Mouse (Mus musculus) right cerebral cortex, adult 18-20 months (tissue): ENCODE results near the gene Gpr137b.
A peak's percentile ranks its signal among the peaks of the same experiment; 100 is the strongest.
"Not testable (repeated sequence)": the region's sequence is repeated elsewhere in the genome, so short reads cannot be mapped to it uniquely, and the experiment has no call there.

Source experiments
- DNase-seq: peaks from one replicate; pipeline ENCODE4 v3.0.0; 2022; ENCODE audit warnings: mixed read lengths

Gpr137b gene

DNA sequence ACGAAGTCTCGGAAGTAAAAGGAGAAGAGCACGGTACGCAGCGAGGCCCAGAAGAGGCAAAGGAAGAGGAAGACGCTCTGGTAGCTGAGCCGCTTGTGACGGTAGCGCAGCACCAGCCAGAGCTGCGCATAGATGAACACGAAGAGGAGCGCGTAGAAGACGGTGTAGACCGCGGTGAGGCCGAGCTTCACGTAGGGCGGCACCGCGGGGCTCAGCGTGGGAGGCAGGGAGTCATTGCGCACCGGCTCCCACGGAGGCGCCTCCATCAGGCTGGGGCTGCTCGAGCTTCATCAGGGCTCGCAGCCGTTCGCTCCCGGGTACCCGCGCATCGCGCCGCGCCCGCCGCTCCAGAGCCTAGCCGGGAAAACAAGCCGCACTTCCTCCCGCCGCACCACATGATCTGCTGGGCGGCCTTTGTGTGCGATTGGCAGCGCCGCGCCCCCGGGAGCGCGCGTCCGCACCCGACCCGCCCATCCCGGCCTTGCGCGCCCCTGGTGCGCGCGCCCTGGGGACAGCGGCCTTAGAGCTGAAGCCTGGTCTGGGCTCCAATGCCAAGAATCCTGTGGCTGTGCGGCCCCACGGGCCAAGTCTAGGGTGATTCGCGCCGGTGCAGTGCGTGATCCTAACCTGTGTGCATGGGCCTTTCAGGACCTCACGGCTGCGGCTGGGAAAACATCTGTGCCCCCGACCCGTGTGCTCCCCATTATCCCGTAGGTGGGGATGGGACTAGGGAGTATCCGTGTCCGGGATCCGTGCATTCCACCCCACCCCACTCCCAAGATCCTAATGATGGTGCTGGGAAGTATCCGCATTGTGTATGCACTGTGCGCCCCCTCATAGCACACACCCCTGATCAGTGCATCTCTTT, at the start of gene Gpr137b:
Gpr137b (minus strand) TSS at position 787 of the 868 bp plus-strand sequence.
- DNase-seq, result peak; percentile 57

DNA sequence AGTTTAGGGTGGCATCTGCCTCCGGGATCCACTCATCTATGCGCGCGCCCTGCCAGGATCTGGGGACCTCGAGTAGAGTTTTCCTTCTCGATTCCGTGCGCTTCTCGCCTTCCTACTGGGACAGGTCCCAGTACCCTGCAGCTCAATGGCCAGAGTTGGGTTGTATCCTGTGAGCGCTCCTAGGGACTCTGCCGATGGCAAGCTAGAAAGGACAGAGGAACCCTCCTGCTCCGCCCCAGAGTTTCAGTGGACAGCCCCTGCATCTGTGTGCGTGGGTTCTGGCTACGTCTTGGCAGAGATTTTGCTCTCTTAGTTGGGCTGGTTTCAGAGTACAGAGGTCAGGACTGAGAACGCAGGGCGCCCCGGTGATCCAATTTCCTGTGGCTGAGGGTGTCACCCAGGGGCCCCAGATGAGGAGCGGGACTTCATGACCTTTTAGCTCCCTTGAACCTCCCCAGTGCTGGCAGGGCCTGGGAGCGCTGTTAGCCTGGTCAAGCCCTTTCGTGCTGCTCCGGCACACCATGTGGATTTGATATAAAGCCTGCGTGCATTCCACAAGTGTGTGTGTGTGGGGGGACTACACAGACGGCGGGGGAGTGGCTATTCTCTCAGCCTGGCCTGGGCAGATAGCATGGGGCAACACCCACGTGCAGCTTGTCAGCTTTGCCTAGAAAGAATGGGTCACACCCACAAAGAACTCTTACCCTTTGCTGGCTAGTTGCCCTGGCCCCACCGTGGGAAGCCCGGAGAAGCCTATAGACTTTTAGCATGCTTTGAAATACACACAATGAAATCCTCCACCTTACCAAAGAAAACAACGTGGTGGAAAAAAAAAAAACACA, 44.5 kb upstream of the Gpr137b start:
- not testable (repeated sequence) for DNase-seq

DNA sequence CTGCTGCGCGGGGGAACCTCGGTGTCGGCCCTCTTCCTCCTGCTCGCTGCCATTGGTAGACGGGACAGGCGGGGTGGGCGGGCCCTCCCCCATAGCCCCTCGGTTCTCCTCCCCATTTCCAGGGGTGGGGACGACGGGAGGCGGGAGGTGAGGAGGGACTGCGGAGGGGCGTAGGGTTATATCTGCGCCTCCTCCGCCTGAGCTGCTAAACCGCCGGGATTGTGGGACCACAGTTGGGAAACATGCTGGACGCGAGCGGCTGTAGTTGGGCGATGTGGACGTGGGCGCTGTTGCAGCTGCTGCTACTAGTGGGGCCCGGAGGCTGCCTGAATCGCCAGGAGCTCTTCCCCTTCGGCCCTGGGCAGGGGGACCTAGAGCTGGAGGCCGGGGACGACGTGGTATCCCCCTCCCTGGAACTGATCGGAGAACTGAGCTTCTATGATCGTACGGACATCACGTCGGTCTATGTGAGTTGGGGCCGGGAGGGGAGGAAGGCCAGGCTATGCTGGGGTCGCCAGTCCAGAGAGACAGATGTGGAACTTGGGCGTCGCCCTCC, 43.7 kb upstream of the Gpr137b start, which contains the start of gene Nid1:
Nid1 (plus strand) TSS at position 92 of the 556 bp plus-strand sequence.
- not testable (repeated sequence) for DNase-seq

DNA sequence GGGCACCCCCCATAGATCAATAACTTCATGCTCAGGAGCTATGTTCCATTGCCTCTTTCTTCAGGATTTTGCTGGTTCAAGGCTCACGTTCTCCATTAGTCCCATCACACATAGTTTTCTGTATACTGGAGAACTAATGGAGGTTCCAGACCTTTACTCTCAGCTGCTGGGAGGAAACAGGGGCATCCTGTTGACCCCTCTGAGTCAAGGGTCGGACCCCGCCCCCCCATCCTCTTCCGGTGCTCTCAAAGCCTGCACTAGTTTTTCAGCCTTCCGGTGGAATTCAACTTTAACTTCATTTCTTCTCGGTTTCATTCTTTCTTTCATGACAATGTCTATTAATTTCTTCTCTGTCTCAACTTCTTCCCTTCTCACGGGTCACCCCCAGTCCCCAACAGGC, 42.3 kb upstream of the Gpr137b start:
- not testable (repeated sequence) for DNase-seq

DNA sequence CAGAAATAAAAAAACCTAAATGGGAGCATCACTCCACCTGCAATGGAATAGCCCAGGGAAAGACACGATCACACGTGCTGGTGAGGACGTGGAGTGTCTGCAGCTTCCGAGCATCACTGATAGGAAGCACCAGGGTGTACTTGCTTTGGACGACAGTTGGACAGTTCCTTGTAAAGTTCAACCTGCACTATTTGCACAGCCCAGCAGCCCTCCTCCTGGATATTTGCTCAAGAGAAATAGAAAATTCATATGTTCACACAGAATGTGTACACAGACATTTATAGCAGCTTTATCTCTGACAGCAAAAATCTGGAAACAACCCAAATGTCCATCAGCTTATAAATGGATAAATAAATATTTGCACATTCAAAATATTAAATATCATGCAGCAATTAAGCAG, 29.5 kb upstream of the Gpr137b start:
- not testable (repeated sequence) for DNase-seq

DNA sequence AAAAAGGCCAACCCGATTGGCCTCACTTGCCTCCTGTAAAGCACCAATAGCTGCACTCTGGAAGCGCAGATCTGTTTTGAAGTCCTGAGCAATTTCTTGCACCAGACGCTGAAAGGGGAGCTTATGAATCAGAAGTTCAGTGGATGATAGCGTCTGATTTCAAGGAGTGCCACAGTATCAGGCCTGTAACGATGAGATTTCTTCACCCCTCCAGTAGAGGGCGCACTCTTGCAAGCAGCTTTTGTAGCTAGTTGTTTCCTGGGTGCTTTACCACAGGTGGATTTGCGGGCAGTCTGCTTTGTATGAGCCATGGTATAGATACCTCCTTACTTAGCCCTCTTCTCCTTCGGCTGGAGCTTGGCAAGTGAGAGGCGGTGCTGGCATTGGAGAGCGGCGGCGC, 25.0 kb upstream of the Gpr137b start:
- DNase-seq, result not testable (repeated sequence)

DNA sequence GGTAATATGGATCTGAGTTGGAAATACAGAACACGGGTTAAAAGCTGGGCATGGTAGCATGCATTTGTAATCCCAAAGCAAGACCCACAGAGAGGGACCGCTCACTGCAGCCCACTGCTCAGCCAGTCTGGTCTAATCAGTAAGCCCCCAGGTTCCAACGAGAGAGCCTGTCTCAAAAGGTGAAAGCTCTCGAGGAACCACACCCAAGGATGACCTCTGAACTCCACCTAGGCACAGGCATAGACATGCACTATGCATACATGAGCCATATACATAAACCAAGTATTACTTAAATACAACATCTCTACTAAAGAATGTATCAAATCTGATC, 22.2 kb upstream of the Gpr137b start:
- not testable (repeated sequence) for DNase-seq

DNA sequence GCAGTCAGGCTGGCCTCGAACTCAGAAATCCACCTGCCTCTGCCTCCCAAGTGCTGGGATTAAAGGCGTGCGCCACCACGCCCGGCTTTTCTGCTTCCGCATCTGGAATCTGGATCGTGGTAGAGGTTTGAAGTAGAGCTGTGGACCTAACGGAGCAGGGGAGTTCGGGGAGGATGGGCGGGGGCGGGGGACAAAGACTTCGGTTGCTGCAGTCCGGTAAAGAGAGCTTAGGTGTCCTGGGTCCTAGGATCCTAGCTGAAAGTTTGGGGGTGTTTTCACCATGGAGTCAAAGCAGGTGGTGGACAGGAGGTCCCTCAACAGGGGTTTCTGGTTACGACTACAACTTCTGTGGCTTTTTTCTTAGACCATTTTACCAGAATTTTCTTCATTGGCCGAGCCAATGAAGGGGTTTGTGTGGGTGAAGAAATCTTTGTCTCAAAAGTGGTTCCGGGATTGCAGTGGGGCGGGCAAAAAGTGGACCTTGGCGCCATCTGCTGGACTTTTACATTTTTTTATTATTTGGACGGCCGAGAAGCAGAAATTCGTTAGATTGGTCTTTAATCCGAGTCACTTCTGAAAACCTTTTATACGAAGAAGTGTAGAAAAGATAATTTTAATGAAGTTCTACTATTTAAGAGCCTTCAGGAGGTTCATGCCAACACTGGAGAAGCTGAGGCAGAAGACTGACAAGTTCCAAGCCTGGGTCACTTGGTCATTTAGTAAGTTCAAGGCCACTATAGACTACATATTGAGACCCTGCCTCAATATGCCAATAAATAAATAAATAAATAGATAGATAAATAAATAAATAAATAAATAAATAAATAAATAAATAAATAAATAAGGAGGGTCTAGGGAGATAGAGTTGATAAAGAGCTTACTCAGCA, 21.5 kb upstream of the Gpr137b start:
- peak; percentile 23 for DNase-seq

DNA sequence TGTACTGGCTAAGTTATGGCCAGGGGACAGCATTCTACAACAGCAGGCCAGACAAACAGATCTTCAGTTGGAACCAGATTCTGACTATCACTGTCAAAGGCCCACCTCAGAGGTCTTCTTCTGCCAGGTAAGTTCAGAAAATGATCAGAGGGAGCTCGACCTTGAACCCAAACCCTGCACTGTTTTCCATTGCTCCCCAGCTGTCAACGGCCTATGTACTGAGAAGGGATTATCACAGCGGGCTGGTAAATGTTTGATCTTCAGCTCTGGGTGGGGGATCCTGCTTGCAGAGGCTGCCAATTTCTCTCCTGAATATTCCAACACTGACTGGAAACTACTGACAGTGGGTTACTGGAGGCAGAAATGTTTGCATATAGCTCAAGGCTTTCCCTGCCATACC, 20.4 kb upstream of the Gpr137b start:
- DNase-seq, result no peak

DNA sequence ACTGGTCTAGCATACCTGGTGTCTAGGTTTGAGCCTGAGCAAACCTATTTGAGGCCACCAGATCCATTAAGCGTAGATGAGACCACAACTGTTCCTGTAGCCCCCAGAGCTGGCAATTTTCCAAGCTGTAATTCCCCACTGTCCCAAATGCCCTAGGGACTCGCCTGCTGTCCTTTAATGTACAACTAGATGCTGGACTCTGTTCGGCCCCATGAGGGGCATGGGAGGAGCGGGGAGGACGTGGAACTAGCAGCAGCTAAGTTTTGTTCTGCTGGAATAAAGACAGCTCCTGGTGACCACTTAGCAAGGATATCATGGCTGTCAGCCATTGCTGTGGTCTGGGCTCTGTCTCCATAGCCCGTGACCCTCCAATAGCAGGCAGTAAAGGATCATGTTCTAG, 11.7 kb upstream of the Gpr137b start:
- DNase-seq, result not testable (repeated sequence)

DNA sequence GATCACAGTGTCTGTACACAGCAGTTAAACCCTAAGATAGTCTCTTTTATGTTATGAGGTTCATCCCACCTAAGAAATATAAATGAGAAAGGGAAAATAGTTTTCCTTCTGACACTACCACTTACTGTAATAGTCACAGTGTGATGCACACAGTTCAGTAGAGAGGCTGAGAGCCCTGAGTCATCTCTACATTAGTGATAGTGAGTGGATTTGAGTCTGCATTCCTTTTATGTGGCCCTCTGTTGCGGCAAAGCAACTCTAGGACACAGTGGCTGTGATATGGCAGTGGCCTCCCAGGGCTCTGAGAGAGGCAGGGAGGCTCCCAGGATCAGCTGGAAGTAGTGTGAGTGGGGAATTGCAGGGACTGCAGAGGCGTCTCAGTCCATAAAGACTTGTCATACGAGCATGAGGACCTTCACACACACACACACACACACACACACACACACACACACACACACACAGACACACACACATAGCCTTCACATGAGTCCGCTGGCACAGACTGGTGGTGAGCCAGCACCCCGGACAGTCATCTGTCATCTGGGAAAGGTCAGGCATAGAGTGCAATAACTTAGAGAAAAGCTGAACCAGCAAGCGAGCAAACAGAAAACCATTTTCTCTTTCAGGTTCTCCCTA, 10.8 kb upstream of the Gpr137b start:
- DNase-seq, result not testable (repeated sequence)

DNA sequence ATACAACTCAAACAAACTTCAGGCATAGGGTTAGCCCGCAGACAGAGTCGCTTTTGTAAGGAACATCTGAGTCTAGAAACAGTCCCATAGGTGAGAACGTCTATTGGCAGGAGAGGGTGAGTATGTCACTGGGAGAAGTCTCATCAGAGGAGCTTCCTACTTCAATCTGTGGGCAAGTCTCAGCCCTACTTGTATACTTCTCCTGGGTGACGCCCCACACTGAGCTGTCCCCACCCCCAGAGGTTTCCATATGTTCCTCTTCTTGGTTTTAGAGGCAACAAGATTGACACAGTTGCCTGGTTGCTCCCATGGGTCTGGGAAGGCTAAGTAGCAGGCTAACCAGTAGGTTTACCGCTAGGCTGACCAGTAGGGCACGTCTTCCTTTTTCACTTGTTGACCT, 10.0 kb upstream of the Gpr137b start:
- not testable (repeated sequence) for DNase-seq

DNA sequence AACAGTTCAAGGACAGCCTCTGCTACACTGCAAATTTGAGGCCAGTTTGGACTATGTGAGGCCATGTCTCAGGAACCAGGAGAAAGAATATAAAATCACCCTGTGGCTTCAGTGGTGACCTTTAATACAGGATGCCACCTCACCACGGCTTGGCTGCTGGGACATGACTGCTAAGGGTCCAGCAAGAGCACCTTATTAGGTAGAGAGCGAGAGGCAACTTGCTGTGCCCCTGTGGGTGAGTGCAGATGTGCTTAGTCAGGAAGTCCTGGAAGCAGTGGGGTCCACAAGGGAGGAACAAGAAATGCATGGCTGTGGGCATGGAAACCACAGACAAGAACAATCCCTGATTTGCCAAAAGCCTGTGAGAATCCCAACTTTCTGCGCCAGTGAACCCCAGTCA, 9.6 kb upstream of the Gpr137b start:
- DNase-seq, result not testable (repeated sequence)

DNA sequence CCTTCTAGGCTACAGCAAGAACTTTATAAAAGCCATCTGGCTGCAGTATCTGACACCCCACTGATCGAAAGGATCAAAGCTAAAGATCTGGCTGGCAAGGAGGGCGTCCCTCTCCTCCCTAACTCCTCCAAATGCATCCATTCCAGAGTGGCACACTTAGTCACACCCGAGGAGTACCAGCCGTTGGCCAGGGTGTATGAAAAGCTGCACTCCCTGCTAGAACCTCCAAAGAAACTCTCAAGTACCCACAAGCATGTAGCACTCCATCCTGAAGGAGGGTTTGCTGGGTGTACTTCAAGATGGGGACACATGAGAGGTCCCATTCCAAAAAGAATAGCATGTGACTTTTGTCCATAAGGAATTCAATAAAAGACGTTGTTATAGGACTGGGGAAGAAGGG, 9.0 kb upstream of the Gpr137b start:
- DNase-seq, result not testable (repeated sequence)

DNA sequence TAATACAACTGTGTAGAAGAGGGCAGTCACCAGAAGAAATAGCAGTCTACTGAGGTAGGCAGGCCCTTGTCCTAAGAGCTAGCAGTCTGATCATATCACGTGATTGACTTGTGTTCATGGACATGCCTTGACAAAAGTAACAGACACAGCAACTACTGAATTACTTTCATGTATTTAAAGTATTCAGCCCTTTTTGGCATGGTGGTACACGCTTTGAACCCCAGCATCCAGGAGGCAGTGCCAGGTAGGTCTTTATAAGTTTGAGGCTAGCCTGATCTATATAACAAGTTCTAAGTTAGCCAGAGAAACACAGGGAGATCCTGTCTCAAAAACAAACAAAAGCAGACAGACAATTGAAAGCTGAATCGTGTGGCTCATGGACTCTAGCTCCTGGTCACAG, 7.0 kb upstream of the Gpr137b start:
- DNase-seq, result not testable (repeated sequence)

DNA sequence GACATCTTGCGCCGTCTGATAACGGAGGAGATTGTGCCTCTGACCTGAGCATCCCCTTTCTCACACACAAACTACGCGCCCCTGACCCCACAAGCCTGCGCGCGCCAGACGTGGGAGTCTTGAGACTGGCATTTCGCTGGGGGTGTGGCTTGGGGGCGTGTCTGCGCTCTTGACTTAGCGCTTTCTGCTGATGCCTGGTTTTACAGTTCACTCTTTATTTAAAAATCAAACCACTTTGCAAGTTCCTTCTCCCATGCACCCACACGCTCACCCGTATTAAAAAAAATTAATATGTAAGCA, 232 bp upstream of the Gpr137b start:
- DNase-seq, result not testable (repeated sequence)

DNA sequence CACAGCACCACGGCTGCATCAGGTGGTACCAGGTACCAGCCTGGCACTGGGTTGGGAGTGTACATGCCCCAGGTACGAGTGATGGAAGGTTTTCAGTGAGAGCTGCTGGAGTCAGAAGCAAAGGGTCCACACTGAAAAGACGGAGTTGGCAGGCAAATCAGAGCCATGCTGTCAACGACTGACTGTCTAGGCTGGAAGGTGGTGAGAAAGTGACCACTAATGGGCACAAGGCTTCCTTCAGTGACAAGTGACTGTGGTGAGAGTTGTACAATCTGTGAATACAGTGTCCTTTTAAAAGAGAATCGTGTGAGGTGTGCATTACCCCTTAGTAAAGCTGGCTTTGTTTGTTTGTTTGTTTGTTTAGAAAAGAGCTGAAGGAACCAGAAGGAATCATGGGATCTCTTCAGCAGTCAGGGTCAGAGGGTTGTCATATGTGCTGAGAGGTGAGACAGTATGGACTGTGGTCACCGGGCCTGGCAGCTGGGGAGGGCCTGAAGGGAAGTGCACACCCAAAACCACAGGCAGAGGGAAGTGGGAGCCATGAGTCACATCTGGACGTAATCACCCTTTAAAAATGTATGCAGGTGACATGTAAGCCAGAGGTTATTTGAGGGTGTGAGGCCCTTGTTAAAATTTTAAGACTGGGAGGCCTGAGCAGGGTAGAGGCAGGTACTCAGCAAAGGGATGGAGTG, 15.5 kb downstream of the Gpr137b start:
- not testable (repeated sequence) for DNase-seq

DNA sequence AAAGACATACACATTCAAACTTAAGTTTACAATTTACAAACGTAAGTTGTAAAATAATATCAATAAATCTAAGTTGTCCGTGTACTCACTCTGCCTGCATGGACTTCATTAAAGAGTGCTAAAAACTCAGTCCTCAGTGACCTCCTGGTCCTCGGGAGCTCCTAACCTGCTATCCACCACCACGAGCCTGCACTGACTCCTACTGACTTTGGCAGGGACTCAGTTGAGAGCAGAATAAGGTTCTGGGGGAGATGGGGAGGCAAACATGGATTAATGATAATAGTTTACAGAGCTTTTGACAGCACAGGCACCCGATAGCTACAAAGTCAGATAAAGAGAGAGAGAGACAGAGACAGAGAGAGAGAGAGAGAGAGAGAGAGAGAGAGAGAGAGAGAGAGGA, 16.6 kb downstream of the Gpr137b start:
- DNase-seq, result no peak

DNA sequence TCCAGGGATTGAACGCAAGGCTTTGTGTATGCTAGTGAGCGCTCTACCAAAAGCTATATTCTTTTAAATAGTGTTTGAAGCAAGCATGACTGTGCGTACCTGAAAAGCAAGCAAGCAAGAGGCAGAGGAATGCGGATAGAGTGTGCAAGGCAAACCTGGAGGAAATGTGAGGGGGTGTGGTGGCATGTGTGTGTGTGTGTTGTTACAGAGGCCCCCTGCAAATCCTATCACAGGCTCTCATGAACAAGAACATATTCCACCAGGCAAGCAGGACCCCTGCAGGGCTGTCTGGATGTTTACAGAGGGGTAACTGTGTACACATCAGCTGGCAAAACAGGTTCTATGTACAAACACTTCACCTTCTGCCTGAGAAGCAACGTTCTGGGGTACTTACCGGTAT, 19.8 kb downstream of the Gpr137b start:
- not testable (repeated sequence) for DNase-seq

DNA sequence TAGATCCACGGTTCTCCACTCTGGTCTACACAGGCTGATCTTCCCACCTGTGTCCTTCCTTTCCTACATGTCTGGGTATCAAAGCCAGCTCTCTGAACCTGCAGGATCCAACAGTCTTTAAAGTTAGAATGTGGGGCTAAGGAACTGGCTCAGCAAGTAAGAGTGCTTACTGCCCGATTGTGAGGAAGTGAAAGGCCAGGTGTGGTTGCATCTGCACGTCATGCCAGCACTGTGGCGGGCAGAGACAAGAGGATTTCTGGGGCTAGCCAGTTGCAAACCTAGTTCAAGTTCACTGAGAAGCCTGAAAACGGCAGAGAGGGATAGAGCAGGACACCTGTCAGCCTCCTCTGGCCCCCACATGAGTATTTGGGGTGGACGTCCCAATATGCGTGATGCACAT, 22.4 kb downstream of the Gpr137b start:
- DNase-seq, result not testable (repeated sequence)

DNA sequence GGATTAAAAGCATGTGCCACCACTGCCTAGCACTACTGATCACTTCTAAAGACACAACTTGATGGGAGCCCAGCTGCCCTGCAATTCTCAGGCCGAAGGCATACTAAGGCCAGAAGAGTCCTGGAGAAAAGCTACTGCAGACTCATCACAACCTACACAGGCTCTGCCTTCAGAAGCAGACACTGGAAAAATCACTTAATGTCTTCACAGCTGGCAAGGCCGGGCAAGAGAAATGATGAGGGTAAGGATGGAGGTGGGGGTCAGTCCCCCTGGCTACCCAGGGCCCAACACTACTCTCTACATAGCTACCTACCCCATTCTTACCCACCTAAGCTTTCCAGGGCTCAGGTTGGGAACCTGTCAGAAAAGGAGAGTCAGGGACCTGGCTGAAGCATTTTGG, 27.4 kb downstream of the Gpr137b start:
- DNase-seq, result not testable (repeated sequence)
